Mouse (Mus musculus) 416B (cell line): Measurements from ENCODE around the gene Zfp568.
"Not testable (repeated sequence)": the region's sequence is repeated elsewhere in the genome, so short reads cannot be mapped to it uniquely, and the experiment has no call there.

Experiments used
- DNase-seq: peaks from one replicate; pipeline ENCODE4 v3.0.0; 2011; ENCODE audit warnings: low read depth

The Zfp568 gene

GRCm38 (mm10) chr7:29983690-29984380 is at the start of gene Zfp568:
Gene Zfp568, plus strand, starts transcription at chr7:29983955.
- peak; percentile 97 for DNase-seq

- no peak for DNase-seq
Observed at GRCm38 (mm10) chr7:29938856-29939255, 44.9 kb upstream of the Zfp568 start.

- no peak for DNase-seq
Observed at GRCm38 (mm10) chr7:29941027-29941426, 42.7 kb upstream of the Zfp568 start.

GRCm38 (mm10) chr7:29942740-29943139 is 41.0 kb upstream of the Zfp568 start:
- DNase-seq = no peak

- no peak for DNase-seq
Observed at GRCm38 (mm10) chr7:29943720-29944119, 40.0 kb upstream of the Zfp568 start.

- no peak for DNase-seq
Observed at GRCm38 (mm10) chr7:29944201-29944600, 39.6 kb upstream of the Zfp568 start.

- no peak for DNase-seq
Observed at GRCm38 (mm10) chr7:29953086-29953485, 30.7 kb upstream of the Zfp568 start.

GRCm38 (mm10) chr7:29953513-29954401 is 30.0 kb upstream of the Zfp568 start, which contains the start of gene Zfp74:
Gene Zfp74, minus strand, starts transcription at chr7:29954089.
- peak; percentile 92 for DNase-seq

GRCm38 (mm10) chr7:29954731-29955130 is 29.0 kb upstream of the Zfp568 start:
- DNase-seq = peak; percentile 83

- DNase-seq = no peak
Observed at GRCm38 (mm10) chr7:29956257-29956656, 27.5 kb upstream of the Zfp568 start.

GRCm38 (mm10) chr7:29958125-29958724 is 25.5 kb upstream of the Zfp568 start:
- DNase-seq = peak; percentile 43

GRCm38 (mm10) chr7:29959004-29959403 is 24.8 kb upstream of the Zfp568 start:
- peak; percentile 21 for DNase-seq

GRCm38 (mm10) chr7:29965115-29965810 is 18.5 kb upstream of the Zfp568 start:
- not testable (repeated sequence) for DNase-seq

GRCm38 (mm10) chr7:29970686-29971085 is 13.1 kb upstream of the Zfp568 start:
- no peak for DNase-seq

GRCm38 (mm10) chr7:29980761-29981160 is 3.0 kb upstream of the Zfp568 start:
- DNase-seq = no peak

- DNase-seq = peak; percentile 45
Observed at GRCm38 (mm10) chr7:29981455-29981854, 2.3 kb upstream of the Zfp568 start.

- no peak for DNase-seq
Observed at GRCm38 (mm10) chr7:29981860-29982259, 1.9 kb upstream of the Zfp568 start.

GRCm38 (mm10) chr7:29982341-29982740 is 1.4 kb upstream of the Zfp568 start:
- no peak for DNase-seq

GRCm38 (mm10) chr7:29982931-29983330 is 824 bp upstream of the Zfp568 start:
- peak; percentile 33 for DNase-seq

GRCm38 (mm10) chr7:29983340-29983689 is 440 bp upstream of the Zfp568 start:
- DNase-seq = no peak

GRCm38 (mm10) chr7:29986101-29986500 is 2.3 kb downstream of the Zfp568 start:
- no peak for DNase-seq

- no peak for DNase-seq
Observed at GRCm38 (mm10) chr7:29987551-29987950, 3.8 kb downstream of the Zfp568 start.
